Mouse (Mus musculus): ENCODE results near the gene Npsr1. TPM values are rescaled to one million over a fixed set of nuclear protein-coding genes. Genes with fewer than 3 reads are reported as not detected.

The Npsr1 gene
- polyA plus RNA-seq (2015; fragmentation: Illumina TruSeq; extraction: RNeasy Lipid Tissue Mini Kit (QIAGEN cat#74804); ENCODE audit: low read depth, low replicate concordance), result 1.5 TPM

DNA sequence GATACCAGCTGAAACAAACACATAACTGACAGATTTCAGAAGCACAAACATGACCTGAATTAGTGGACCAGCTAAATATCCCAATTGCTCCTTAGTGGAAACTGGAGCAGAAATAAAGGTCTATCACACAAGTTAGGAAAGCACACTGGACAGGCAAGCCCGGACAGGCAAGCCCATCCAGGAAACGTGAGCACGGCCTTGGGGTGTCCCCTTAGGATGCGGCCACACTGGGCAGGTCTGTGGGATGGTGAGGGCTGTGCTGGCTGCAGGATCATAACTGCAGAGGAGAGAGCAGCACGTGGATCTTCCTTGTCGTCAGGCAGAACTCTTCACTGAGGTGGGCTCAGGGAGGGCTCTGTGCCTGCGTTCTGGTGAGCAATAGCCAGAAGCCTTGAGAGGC, at the start of gene Npsr1:
TSS of gene Npsr1 (plus strand) at position 301 of the 400 bp plus-strand sequence.

